Mouse (Mus musculus) left cerebral cortex, postnatal 10 days (tissue): ENCODE results near the gene Slc36a2. TPM values are rescaled to one million over a fixed set of nuclear protein-coding genes. Genes with fewer than 3 reads are reported as not detected.
"Not testable (repeated sequence)": the region's sequence is repeated elsewhere in the genome, so short reads cannot be mapped to it uniquely, and the experiment has no call there.

ENCODE experiments used
- DNase-seq, 2 experiments: peaks; one replicate each; pipeline ENCODE4 v3.0.0; 2021 to 2022; ENCODE audit warnings: low spot score in 2 of 2, mixed read lengths in 1 of 2; ENCODE audit errors: extremely low spot score in 1 of 2
- intact Hi-C: fragments of 180-260 bp; cut with DNase I; formaldehyde crosslinking; loops from one replicate; pipeline ENCODE4 v1.15.1; 2025
- total RNA-seq, 2 experiments: library from RNA; stranded (reverse); gene quantifications; 2 replicates each; pipeline ENCODE4 v1.2.3; 2021

The Slc36a2 gene
- total RNA-seq, 2 experiments from 2014 or later = 0.17 to 0.63 TPM

DNA sequence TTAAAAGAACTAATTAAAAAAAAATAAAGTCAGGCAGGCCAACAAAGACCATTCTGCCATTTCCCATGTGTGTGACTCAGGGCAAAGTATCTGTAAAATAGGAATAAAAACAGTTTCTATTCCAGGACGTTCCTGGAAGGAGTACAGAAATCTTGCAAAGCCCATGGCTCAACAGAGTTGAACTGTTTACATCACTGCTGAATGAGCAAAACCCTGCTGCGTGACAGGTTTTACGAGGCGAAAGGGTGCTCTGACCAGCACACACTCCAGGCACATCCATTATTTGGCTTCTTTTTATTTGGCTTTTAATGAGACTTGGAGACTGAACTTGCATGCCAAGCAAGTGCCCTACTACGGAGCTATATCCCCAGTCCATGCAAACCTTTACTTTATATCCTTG lies 40.9 kb downstream of the Slc36a2 start:
- intact Hi-C loops = no loop called here
- DNase-seq = no peak

DNA sequence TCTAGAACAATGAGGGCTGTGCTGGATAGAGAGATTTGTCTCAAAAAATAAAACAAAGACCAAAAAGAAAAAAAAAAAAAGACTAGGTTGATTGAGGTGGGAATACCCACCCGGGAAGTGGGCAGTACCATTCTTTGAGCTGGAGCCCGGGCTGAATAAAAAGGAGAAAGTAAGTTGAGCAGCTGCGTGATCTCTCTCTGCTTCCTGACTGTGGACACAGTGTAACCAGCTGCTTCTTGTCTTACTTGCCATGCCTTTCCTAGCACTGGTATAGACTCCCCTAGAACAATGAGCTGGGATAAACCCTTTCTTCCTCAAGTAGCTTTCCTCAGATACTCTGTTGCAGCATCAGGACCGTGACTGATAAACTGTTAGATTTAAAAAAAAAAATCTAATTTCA lies 43.4 kb downstream of the Slc36a2 start:
- intact Hi-C loops = no loop called here
- no peak for DNase-seq

DNA sequence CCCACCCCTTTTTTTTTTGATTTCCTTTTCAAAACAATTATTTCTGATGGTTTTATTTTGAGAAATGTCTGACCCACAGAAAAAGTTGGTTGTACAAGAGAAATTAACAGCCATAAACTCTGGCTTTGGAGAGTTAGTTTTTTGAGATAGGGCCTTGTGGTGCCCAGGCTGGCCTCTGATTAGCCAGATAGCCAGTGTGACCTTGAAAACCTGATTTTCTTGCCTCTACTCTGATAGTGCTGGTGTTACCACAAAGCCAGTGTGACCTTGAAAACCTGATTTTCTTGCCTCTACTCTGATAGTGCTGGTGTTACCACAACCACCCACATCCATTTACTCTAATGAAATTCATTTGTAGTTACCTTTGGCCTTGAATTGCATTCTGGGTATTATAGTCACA lies 47.2 kb downstream of the Slc36a2 start:
- no peak for DNase-seq
- intact Hi-C loops = no loop called here

DNA sequence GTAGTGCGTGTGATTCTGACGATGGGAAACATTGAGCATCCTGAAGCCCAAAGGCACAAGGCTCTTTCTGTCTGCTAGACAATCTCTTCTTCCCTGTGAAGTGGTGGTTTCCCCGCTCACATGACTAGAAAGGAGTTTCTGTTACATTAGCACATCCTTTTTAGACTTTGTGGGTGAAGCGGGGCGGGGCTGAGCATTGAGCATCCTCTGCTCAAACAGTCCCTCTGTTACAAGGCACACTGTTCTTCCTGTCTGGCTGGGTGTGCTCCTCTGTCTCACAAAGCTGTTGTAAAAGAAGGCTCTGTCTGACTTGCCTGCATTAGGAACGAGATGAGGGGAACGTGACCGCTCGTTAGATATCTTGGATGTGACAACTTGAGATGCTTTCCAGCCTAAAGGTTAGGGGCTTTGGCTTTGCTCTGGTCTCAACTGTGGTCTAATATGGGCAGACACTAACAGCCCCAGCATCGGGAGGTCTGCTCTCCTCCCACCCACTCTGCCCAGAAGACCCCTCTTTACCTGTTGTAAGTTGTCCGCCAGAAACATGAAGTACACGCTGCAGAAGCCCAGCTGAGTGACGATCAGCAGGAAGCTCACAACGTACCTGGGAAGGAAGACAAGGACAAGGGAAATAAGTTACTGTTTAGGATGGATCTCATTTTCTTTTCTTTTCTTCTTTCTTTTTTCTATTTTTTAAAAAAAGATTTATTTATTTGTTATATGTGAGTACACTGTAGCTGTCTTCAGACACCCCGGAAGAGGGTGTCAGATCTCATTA lies 47.9 kb downstream of the Slc36a2 start:
- no peak for DNase-seq
- intact Hi-C loops = no loop called here

DNA sequence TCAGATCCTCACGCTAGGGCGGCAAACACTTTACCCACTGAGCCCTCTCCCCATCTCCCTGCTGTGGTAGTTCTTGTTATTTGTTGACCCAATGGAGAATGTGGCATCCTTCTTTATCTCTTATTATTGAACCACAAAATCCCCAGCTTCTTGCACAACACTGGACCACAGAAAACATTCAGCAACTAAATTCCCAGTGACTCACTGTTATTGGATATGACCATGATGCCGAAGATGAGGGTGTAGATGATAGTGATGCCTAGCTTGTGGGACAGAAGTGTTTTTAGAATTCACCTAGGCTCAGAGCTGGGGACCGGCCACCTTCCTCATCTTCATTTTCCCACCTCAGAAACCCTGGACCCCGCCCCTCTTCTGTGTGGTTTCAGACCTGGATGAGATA lies 50.0 kb downstream of the Slc36a2 start:
- intact Hi-C loops = no loop called here
- DNase-seq = no peak

DNA sequence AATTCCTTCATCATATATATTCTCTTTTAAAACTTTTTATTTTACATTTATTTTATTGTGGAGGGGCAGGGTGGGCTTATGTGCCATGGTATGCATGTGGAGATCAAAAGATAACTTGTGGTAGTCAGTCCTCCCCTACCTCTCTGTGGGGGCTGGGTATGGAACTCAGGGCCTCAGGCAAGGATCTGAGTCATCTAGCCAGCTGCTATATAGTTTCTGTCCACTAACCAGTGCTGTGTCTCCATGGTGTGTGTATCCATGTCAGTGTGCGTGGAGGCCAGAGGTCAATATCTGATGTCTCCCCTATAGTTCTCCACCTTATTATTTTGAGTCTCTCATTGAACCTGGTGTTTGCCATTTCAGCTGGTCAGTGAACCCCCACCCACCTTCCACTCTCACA lies 50.5 kb downstream of the Slc36a2 start:
- intact Hi-C loops = no loop called here

DNA sequence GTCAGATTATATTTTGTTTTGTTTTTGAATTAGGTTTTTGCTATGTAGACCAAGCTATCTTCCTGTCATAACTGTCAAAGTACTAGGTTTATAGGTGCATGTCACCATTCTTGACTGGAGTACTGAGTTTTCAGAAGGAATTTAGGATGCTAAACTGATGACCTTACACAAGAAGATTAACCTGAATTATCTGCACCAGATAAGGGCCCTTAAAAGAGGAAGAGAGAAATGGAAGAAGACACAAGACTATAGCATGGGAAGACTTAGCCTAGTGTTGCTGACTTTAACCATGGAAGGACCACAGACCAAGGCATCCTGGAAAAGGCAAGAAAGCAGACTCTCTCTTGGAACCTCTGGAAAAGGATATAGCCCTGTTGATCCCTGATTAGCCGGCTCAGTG lies 51.7 kb downstream of the Slc36a2 start:
- intact Hi-C loops = no loop called here
- no peak for DNase-seq

More for the DNA sequence above, 50.5 kb downstream of the Slc36a2 start:
- no peak for DNase-seq

DNA sequence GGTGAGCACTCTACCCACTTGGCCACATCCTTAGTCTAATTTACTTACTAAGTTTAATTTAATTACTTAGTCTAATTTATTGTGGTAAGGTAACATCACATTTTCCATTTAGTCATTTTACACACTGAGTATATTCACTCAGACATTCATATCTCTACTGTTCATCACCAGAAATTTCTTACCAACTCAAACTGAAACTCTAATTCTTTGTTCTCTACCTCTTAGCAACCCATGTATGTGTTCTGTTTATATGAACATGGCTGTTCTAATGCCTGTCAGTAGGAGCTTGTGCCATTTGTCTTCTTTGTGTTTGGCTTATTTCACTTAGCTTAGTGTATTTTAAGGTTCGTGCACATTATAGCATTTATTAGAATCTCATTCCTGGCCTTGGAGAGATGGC lies 52.9 kb downstream of the Slc36a2 start:
- intact Hi-C loops = no loop called here
- DNase-seq = no peak

DNA sequence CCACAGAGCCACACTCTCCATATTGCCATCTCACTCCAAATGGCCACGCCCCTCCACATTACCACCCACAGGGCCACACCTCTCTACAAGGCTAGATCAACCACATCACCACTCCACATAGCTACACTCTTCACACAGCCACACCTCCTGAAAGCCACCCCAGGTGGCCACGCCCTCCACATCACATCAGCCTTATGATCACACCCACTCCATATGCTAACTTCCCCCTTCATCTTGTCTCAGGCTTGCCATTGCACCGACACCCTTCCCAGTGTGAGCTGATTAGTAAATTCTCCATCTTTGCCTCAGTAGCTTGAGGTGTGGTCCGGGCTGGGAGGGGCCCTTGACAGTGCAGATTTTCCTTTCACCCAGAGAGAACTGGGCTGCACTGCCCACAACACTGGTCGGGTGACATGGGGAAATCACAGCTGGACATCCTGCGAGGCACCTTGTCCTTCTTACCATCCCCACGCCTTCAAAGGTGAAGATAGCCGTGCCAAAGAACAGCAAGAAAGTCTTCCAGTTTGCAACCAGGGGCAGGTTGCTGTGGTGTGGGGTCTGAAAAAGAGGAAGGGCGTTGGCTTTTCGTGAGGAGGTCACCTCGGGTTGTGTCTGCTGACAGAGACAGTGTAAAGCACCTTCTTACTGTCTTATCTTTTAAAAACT lies 53.7 kb downstream of the Slc36a2 start:
- intact Hi-C loops = no loop called here
- no peak for DNase-seq

DNA sequence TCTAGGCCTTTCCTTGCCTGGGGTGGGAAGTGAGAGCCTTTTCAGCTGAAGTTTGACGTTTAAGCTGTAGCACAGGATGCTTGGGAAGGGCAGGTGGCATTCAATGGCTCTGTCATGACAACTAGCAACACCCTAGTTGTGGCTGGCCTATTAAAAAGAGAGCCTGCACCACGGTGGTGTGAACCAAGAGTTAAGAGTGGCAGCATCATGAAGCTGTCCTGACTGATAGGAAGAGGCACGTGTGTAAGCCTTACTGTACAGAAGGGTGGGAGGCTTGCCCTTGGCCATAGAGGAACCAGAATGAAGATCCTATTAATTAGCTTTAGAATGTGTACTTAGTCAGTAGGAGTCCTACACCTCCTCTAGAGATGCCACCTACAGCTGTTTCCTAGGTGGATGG lies 56.5 kb downstream of the Slc36a2 start:
- intact Hi-C loops = no loop called here
- DNase-seq = no peak

DNA sequence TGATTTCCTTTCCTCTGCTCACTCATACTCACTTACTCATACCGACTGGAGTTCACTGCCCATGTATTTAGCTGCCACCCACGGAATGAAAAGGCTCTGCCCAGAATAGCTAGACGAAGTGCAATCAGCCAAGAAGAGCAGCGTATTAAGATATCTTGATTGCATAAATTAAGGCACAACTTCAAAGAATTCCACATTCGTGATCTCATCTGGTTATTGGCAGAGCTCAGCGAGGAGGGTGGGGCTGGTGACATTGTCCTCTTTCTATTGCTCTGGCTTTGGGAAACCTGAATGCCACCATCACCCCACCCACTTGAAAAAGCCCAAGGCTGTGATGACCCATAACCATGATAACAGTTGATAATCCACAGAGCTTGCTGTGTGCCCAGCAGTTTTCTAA lies 56.9 kb downstream of the Slc36a2 start:
- intact Hi-C loops = no loop called here

DNA sequence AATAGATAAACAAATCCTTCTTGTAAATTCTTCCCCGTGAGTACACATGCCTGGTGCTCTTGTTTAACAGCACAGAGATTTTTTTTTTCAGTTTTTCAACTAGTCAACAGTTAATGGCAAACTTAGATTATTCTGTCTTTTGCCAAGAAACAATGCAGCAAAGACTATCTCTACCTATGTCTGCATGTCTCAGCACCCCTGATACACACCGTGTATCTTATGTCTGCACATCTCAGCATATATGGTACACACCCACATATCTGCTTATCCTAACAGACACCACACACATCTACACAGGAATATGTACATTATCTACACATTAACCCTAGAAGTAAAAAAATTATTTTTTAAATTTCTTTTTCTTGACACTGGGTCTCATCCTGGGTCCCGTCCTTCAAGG lies 58.2 kb downstream of the Slc36a2 start:
- intact Hi-C loops = no loop called here
- no peak for DNase-seq

More for the DNA sequence above, 56.9 kb downstream of the Slc36a2 start:
- no peak for DNase-seq

DNA sequence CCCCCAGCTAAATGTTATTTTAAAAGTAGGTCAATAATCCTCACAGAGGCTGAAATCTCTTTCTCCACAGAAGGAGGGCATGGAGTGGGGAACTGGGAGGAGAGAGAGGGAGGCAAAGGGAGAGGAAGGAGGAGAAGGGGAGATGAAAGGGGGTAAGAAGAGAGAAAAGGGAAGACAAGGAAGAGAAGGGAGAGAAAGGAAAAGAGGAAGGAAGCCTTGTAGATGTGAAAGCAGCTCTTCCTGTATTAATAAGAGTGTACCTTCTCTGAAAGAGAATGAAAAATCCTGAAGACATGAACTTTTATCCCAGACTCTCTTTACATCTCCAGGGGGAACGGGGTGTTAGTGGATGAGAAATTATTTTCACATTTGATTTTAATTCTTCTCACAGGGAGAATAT lies 63.4 kb downstream of the Slc36a2 start:
- no peak for DNase-seq
- intact Hi-C loops = no loop called here

DNA sequence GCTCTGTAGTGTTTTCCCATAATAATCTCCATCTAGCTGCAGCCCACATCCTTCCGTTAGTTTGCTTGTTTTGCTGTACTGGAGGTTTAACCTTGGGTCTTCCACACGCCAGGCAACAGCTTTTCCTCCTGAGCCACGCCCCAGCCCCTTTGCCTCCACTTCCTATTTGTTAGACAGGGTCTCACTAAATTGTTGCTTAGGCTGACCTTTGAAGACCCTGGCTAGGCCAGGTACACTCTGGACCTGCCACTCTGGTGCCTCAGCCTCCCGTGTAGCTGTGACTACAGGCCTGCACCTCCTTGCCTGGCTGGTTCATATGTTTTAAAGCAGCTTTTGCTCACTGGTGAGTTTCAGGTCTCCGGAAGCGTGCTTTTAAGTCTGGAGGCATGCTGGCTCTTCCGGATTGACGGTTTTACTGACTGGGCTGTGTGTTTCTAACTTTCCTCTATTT lies 64.0 kb downstream of the Slc36a2 start:
- intact Hi-C loops = no loop called here
- DNase-seq = peak in 1 of 2 experiments; percentile 32

DNA sequence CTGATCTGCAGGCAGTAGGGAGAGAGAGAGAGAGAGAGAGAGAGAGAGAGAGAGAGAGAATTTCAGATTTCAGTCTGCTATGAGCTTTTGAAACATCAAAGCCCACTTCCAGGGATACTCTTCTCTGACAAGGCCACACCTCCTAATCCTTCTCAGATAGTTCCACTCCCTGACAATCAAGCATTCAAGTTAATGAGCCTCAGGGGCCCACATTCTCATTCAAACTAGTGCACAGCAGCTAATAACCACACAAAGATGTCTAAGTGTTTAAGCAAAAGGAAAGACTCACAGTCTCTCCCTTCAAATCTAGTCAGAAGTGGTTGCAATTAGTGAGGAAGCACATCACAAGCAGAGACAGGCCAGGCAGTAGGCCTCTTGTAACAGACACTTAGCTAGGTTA lies 64.6 kb downstream of the Slc36a2 start:
- no peak for DNase-seq
- intact Hi-C loops = no loop called here

DNA sequence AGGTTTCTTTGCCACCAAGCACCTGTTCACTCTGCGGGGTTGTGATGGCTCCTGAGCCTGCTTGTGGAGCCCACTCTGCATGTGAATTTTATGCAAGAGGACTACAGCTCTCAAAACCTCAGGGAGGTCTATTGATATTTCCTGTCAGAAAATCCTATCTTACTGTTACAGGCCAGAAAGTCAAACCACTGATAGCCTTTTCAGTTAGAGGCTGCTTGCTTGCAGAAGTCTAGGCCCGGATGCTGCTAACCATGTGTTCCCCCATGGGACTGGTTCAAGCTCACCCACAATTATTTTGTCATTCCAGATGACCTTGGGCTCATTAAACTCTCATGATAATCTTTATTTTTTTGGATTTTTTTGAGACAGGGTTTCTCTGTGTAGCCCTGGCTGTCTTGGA lies 67.8 kb downstream of the Slc36a2 start:
- no peak for DNase-seq
- intact Hi-C loops = no loop called here

DNA sequence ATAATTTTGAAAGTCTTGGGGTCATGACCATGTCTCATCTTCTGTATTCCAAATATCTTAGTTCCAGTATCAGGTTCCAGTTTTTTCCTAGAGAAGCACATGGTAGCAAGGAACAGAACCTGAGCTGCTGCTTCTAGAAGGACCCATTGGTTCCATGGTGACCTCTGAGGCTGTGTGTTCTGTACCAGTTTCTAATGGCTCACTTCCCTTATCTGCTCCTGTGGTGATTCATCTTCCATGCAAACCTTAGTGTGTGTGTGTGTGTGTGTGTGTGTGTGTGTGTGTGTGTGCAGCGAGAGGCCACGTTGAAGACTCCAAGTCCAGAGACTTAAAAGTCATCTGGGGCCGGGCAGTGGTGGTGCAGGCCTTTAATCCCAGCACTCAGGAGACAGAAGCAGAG lies 68.9 kb downstream of the Slc36a2 start:
- no peak for DNase-seq
- intact Hi-C loops = no loop called here

DNA sequence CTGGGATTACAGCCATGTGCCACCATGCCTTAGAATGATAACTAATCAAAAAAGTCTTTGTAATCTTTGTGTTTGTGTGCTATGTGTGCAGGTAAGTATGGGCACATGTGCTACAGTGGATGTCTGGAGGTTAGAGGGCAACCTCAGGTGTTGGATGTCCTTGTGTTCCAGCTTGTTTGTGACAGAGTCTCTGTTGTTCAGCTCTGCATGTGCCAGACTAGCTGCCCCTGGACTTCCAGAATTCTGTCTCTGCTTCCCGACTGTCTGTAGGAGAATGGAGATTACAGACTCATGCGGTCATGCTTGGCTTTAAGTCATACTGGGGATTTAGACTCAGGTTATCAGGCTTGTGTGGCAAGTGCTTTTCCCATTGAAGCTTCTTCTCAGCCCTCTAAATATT lies 70.6 kb downstream of the Slc36a2 start:
- DNase-seq = no peak
- intact Hi-C loops = no loop called here

DNA sequence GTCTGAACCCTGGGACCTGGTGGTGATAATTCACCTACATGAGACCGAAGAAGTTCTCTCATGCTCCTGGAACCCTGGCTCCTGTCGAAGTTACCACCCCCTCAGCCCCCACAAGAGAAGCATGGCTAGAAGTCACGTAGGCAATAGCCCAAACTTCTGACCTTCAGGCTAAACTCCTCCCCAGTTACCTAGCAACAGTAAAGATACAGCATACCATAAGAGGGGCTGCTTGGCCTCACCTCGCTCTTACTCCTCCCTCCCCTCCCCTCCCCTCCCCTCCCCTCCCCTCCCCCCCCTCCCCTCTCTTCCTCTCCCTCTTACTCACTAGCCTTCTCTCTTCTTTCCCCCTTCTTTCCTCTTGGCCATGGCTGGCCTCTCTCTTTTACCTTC lies 71.0 kb downstream of the Slc36a2 start:
- DNase-seq, intact Hi-C loops: not testable (repeated sequence)

DNA sequence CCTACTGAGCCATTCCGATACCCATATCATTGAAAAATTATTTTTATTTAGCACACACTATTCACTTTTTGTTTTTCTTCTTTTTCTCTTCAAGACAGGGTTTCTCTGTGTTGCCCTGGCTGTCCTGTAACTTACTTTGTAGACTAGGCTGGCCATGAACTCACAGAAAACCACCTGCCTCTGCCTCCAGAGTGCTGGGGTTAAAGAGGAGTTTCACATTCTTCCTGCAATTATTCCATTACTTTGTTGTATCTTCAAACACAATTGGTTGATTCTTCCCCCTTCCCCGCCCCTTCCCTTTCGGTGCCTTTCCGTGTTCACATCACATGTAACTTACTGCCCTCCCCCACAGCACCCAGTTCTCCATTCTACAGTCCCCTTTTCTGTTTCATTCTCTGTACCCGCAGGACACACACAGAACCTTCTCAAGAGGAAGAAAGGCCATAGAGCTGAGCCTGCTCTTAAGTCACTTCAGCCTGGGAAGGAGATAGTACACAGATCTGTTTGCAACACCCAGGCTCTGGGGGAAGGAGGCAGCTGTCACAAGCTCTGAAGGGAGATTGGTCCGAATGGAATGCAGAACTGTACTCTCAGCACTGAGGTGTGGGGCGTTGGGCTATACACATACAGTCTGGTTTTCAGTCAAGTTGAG lies 71.5 kb downstream of the Slc36a2 start:
- DNase-seq = no peak
- intact Hi-C loops = no loop called here
